Mouse (Mus musculus): ENCODE measurements around the gene Rbak. TPM values are rescaled to one million over a fixed set of nuclear protein-coding genes. Genes with fewer than 3 reads are reported as not detected.
"Not testable (repeated sequence)": the region's sequence is repeated elsewhere in the genome, so short reads cannot be mapped to it uniquely, and the experiment has no call there.

Rbak gene
- polyA plus RNA-seq (2015; fragmentation: Nextera tagmentation; extraction: Ambion mirVana), result 15.9 and 16.2 TPM in 2 replicates

DNA sequence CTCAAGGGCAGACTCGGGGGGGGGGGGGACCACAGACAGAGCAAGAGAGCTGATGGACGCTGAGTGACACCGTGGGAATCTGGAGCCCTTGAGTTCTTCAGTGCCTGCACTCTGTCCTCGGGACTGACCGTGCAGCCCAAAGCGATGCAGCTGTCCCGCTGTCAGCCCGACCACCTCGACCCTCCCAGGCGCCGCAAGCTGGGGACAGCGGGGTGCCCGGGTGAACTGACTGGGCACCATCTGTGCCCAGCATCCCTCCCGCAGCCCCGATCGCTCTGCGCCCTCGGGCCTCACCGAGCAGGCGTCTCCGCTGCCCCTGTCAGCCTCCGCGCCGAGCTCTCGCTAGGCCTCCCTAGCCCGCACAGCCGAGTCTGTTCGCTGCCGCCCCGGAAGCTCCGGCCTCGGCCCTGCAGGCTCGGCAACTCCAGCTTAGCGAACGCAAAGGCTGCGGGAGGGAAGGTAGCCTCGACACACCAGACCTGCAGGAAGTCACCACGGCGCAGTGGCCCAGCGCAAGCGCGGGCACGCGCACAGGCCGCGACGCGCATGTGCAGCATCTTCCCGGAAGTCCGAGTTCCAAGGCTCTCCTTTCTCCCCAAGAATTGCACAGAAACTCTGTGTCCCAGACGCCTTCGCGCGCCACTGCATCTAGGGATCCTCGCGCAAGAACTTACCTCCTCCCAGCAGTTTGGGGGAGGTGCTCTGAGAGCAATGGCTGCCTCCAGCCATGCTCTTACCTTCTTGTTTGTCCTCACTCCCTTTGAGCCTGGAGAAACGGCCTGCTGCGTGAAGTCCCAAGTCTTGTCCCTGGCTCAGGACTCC is at the start of gene Rbak, which contains the start of gene Spdye4b:
Gene Rbak (minus strand): TSS at position 521 of the 822 bp plus-strand sequence.
Gene Spdye4b (plus strand): TSS at position 763 of the 822 bp plus-strand sequence.
- Histone ChIP-seq H3K36me3 (peaks cover 30% of the 10 kb centered on the region), H3K27me3 (no peaks in the 10 kb centered on the region), H3K9ac (replicated peaks) (peak within 1 kb of the TSS; percentile 95), H3K4me1 (replicated peaks) (peaks cover 14% of the 10 kb centered on the region), H3K4me2 (replicated peaks) (peak within 1 kb of the TSS; percentile 83), H3K4me3 (replicated peaks) (peak within 1 kb of the TSS; percentile 80), H3K27ac (peak within 1 kb of the TSS; percentile 94), H3K9me3 (0 out of 2 replicates have a peak, but pooled peaks cover 6% of the 10 kb centered on the region)
- under 1% methylated on average over 58 of the region's 58 CpGs for WGBS
- peak; percentile 98 for ATAC-seq

DNA sequence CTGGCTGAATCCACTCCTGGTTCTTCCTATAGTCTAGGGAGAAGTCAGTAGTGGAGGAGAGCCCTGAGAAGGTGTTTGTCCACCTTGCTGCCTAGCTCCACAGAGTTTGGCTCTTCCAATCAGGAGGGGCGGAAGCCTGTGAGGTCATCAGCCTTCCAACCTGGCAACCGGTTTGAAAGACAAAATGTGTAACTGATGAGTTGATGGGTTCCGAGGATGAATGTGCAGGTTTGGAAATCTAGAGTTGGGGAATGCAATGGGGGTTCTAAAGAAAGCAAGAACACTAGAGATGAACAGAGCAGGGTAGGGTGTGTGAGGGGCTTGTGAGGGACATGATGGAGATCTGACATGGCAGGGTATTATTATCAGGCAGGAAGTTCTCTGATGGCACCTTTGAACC is 46.2 kb upstream of the Rbak start, which contains the start of gene Spdye4a:
Gene Spdye4a (minus strand): TSS at position 101 of the 400 bp plus-strand sequence.
- no peak within 1 kb of the TSS for H3K9ac ChIP-seq (replicated peaks)
- no peak for ATAC-seq
- no peaks in the 10 kb centered on the region for H3K27me3 ChIP-seq
- no peak within 1 kb of the TSS for H3K27ac ChIP-seq
- no peak within 1 kb of the TSS for H3K4me3 ChIP-seq (replicated peaks)
- no peaks in the 10 kb centered on the region for H3K36me3 ChIP-seq
- no peak within 1 kb of the TSS for H3K4me2 ChIP-seq (replicated peaks)
- peaks cover 9% of the 10 kb centered on the region; the same call in 1 of the 2 replicates for H3K9me3 ChIP-seq
- WGBS, result 88% methylated on average over 3 of the region's 3 CpGs
- no peaks in the 10 kb centered on the region for H3K4me1 ChIP-seq (replicated peaks)

DNA sequence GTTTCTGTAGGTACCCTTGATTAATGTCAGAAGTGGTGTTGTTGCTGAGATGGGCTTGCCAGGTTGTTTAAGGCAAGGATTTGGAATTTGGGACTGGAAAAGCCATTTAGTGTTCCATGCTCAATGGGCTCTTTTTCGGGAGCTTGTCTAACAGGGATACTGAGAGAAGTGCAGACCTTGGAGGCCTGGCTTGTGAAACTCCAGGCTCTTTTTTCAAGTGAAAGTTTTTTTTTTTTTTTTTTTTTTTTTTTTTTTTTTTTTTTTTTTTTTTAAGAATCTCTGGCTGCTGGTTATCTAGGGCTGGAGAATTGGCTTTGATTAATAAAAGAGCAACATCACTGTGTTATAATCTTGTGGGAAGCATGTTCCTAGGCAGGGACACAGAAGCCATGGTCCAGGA is 41.7 kb upstream of the Rbak start:
- Histone ChIP-seq H3K27ac (no peak overlapping the region), H3K4me2 (replicated peaks) (no peak overlapping the region)
- 76% methylated on average over 1 of the region's 1 CpGs for WGBS

DNA sequence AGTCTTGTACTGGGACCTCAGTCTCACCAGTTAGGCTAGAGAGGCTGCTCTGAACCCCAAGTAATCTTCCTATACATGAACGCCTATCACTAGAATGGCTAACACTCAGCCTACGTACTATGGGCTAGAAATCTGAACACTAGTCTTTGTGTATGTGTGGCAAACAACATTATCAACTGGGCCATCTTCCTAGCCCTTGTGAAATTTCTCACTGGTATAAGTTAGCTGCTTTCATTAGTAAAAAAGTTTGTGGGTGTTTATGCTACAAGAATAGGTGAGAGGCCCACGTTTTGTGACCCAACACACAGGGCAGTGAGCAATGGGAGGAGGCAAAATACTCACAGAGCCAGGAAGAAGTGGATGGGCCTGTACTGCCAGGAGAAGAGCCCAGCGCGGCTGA is 40.4 kb upstream of the Rbak start:
- Histone ChIP-seq H3K4me2 (replicated peaks) (no peak overlapping the region), H3K27ac (no peak overlapping the region), H3K9me3 (no peaks in the 10 kb centered on the region), H3K27me3 (no peaks in the 10 kb centered on the region), H3K4me3 (replicated peaks) (no peak overlapping the region), H3K4me1 (replicated peaks) (no peaks in the 10 kb centered on the region), H3K9ac (replicated peaks) (no peak overlapping the region), H3K36me3 (no peaks in the 10 kb centered on the region)
- 81% methylated on average over 5 of the region's 5 CpGs for WGBS
- ATAC-seq, result no peak

More for the DNA sequence above, 41.7 kb upstream of the Rbak start:
- H3K4me3 ChIP-seq (replicated peaks), result no peak overlapping the region
- no peaks in the 10 kb centered on the region for H3K27me3 ChIP-seq
- no peaks in the 10 kb centered on the region for H3K36me3 ChIP-seq
- no peak for ATAC-seq
- no peaks in the 10 kb centered on the region for H3K9me3 ChIP-seq
- no peak overlapping the region for H3K9ac ChIP-seq (replicated peaks)
- no peaks in the 10 kb centered on the region for H3K4me1 ChIP-seq (replicated peaks)

DNA sequence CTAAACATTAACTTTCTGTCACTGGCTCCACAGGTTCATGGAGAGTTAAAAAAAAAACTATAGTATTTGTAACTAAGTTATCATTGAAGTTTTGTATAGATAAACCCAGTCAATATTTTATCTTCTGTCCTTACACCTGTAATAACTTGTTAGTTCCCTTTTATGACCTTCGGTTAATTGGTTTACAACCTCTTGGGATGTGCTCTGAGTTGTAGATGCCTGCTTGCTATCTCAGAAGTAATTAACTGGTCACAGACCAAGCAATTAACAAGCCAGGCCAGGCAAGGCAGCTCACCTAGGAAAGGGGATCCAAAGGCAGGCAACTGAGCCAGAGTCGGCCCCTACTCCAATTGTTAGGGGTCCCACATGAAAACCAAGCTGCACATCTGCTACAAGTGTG is 33.3 kb upstream of the Rbak start:
- Histone ChIP-seq H3K27ac (no peak overlapping the region), H3K4me1 (replicated peaks) (no peaks in the 10 kb centered on the region), H3K4me3 (replicated peaks) (no peak overlapping the region), H3K9me3 (0 out of 2 replicates have a peak, but pooled peaks cover under 1% of the 10 kb centered on the region), H3K4me2 (replicated peaks) (no peak overlapping the region), H3K9ac (replicated peaks) (no peak overlapping the region), H3K27me3 (no peaks in the 10 kb centered on the region), H3K36me3 (no peaks in the 10 kb centered on the region)
- WGBS, result 90% methylated on average over 2 of the region's 2 CpGs
- no peak for ATAC-seq

DNA sequence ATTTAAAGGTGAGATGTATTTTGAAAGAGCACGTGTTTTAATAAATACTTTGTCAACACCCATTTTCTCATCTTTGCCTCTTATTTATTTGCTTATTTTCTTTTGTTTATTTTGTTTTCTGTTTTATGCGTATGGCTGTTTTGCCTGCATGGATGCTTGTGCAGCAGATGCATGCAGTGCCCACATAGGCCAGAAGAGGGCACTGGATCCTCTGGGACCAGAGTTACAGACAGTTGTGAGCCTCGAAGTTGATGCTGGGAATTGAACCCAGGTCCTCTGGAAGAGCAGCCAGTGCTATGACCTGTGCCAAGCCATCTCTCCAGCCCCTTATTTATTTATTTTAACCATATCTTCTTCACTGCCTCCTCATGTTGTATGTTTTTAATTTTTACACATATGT is 24.4 kb upstream of the Rbak start:
- H3K9ac ChIP-seq (replicated peaks), result no peak overlapping the region
- no peaks in the 10 kb centered on the region for H3K36me3 ChIP-seq
- 75% methylated on average over 3 of the region's 3 CpGs for WGBS
- no peak overlapping the region for H3K4me3 ChIP-seq (replicated peaks)
- peaks cover 3% of the 10 kb centered on the region; the same call in 1 of the 2 replicates for H3K9me3 ChIP-seq
- no peak for ATAC-seq
- no peaks in the 10 kb centered on the region for H3K4me1 ChIP-seq (replicated peaks)
- H3K27ac ChIP-seq, result no peak overlapping the region
- no peak overlapping the region for H3K4me2 ChIP-seq (replicated peaks)
- H3K27me3 ChIP-seq, result no peaks in the 10 kb centered on the region

DNA sequence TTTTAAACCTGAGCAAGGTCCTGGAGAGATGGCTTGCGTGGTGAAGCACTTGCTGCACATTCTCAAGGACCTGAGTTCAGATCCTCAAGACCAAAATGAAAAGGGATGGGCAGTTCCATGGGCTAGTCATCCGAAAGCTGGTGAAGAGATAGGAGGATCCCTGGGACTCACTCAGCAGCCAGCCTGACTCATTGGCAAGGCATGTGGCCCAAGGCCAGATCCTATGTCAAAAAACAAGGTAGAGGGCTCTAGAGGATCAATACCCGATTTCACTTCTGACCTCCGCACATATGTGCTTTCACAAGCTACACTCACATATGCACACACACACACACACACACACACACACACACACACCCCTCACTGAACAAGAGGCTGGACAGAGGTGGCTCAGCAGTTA is 15.9 kb upstream of the Rbak start:
- Histone ChIP-seq H3K4me3 (replicated peaks) (no peak overlapping the region), H3K27ac (no peak overlapping the region), H3K9me3 (no peaks in the 10 kb centered on the region), H3K27me3 (no peaks in the 10 kb centered on the region), H3K4me1 (replicated peaks) (no peaks in the 10 kb centered on the region), H3K36me3 (no peaks in the 10 kb centered on the region), H3K4me2 (replicated peaks) (no peak overlapping the region), H3K9ac (replicated peaks) (no peak overlapping the region)
- no peak for ATAC-seq
- WGBS, result 89% methylated on average over 4 of the region's 4 CpGs

DNA sequence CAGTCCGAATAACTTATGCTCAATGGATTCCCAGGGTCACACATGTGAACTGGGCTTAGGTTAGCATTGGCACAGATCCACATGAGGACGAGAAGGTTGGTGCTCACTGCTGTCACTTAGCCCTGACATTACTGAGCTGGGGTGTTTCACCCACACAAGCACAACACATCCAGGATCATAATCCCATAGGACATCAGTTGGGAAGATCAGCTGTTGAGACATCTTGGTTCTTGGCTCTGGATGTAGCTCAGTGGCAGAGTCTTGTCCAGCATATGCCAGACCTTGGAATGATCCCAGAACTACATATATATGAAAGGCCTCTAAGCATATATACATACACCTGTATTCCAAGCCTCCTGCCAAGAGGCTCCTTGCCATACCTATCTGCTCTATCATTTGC is 14.6 kb upstream of the Rbak start:
- Histone ChIP-seq H3K4me2 (replicated peaks) (no peak overlapping the region), H3K27ac (no peak overlapping the region), H3K9me3 (no peaks in the 10 kb centered on the region), H3K27me3 (no peaks in the 10 kb centered on the region), H3K36me3 (no peaks in the 10 kb centered on the region), H3K4me1 (replicated peaks) (no peaks in the 10 kb centered on the region), H3K4me3 (replicated peaks) (no peak overlapping the region), H3K9ac (replicated peaks) (no peak overlapping the region)
- ATAC-seq, result no peak
- WGBS, result 76% methylated on average over 2 of the region's 2 CpGs

DNA sequence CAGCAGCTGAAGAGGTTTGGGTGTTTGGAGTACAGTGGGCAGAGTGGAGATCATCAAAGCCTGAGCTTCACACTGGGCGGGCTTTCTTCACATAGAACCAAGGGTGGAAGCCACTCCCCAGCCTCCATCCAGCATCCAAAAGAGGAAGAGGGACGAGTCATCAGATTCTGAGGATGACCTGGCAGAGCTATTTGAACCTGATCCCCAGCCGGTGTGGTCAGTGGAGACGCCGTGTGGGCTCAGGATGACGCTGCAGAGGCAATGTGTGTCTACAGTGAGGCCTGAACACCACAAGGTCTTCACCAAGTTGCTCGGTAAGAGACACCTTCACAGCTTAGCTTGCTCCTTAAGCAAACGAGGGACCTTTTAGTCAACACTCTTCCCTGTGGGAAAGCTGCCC is 14.2 kb upstream of the Rbak start:
- not testable (repeated sequence) for H3K9me3 ChIP-seq; H3K36me3 ChIP-seq; H3K27me3 ChIP-seq; H3K4me2 ChIP-seq (replicated peaks); H3K4me1 ChIP-seq (replicated peaks); H3K27ac ChIP-seq; H3K9ac ChIP-seq (replicated peaks); H3K4me3 ChIP-seq (replicated peaks); ATAC-seq
- WGBS, result 71% methylated on average over 8 of the region's 8 CpGs

DNA sequence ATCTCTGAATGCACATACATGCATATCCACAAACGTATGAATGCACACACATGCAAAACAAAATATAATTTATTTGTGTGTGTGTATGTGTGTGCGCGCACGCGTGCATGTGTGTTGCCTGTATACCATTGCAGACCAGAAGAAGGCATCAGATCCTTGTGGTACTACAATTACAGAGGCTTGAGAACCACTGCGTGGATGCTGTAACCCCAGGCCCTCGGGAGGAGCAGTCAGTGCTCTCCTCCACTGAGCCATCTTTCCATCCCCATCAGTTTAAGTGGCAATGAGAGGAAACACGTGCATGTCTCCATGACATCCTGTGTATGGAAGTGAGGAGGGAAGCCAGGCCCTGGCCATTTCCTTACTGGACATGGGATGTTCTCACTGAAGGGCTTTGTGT is 12.2 kb upstream of the Rbak start:
- Histone ChIP-seq H3K4me2 (replicated peaks) (no peak overlapping the region), H3K9ac (replicated peaks) (no peak overlapping the region), H3K36me3 (no peaks in the 10 kb centered on the region), H3K4me1 (replicated peaks) (no peaks in the 10 kb centered on the region), H3K27me3 (no peaks in the 10 kb centered on the region), H3K9me3 (no peaks in the 10 kb centered on the region), H3K4me3 (replicated peaks) (no peak overlapping the region), H3K27ac (no peak overlapping the region)
- no peak for ATAC-seq
- WGBS, result 92% methylated on average over 8 of the region's 8 CpGs

DNA sequence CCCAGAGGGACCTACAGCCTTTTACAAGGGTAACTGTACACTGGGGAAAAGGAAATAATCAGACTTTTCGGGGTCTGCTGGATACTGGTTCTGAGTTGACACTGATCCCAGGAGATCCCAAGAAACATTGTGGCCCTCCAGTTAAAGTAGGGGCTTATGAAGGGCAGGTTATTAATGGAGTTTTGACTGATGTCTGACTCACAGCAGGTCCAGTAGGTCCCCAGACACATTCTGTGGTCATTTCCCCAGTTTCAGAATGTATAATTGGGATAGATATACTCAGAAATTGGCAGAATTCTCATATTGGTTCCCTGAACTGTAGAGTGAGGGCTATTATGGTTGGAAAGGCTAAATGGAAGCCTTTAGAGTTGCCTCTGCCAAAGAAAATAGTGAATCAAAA is 7.4 kb upstream of the Rbak start:
- not testable (repeated sequence) for ATAC-seq; H3K4me1 ChIP-seq (replicated peaks); H3K36me3 ChIP-seq

DNA sequence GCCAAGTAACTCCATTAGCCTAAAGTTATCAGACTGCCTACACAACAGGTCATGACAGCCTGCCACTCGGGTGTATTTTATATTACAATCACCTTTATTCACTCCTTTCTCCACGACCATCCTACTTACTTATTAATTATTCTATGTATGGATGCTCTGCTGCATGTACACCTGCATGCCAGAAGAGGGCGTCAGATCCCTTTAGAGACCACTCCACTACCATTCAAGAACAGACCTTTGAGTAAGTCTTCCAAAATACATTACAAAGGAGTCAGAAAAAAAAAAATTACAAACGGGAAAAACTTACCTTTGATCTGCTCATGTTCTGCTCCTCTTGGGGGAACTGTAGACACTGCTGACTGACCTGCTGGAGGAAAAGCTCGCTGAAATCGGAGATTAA is 1.4 kb downstream of the Rbak start:
- no peaks in the 10 kb centered on the region for H3K27me3 ChIP-seq
- peak overlapping the region; percentile 83 for H3K4me2 ChIP-seq (replicated peaks)
- WGBS, result 42% methylated on average over 6 of the region's 6 CpGs
- H3K36me3 ChIP-seq, result peaks cover 43% of the 10 kb centered on the region
- H3K4me3 ChIP-seq (replicated peaks), result peak overlapping the region; percentile 80
- 0 out of 2 replicates have a peak, but pooled peaks cover 6% of the 10 kb centered on the region for H3K9me3 ChIP-seq
- no peak overlapping the region for H3K27ac ChIP-seq
- peaks cover 14% of the 10 kb centered on the region for H3K4me1 ChIP-seq (replicated peaks)
- H3K9ac ChIP-seq (replicated peaks), result peak overlapping the region; percentile 95; the same call in 1 of the 2 replicates
- no peak for ATAC-seq

More for the DNA sequence above, 7.4 kb upstream of the Rbak start:
- H3K4me3 ChIP-seq (replicated peaks); H3K9ac ChIP-seq (replicated peaks); H3K4me2 ChIP-seq (replicated peaks); H3K9me3 ChIP-seq; H3K27ac ChIP-seq; H3K27me3 ChIP-seq: not testable (repeated sequence)
- 78% methylated on average over 1 of the region's 1 CpGs for WGBS
